Mouse (Mus musculus) frontal cortex, postnatal 25 days (tissue): Measurements from ENCODE around the gene Pcp4l1.
"Not testable (repeated sequence)": the region's sequence is repeated elsewhere in the genome, so short reads cannot be mapped to it uniquely, and the experiment has no call there.

Source experiments
- DNase-seq, 2 experiments: peaks; one replicate each; pipeline ENCODE4 v3.0.0; 2022; ENCODE audit warnings: low spot score in 2 of 2

The Pcp4l1 gene

DNA sequence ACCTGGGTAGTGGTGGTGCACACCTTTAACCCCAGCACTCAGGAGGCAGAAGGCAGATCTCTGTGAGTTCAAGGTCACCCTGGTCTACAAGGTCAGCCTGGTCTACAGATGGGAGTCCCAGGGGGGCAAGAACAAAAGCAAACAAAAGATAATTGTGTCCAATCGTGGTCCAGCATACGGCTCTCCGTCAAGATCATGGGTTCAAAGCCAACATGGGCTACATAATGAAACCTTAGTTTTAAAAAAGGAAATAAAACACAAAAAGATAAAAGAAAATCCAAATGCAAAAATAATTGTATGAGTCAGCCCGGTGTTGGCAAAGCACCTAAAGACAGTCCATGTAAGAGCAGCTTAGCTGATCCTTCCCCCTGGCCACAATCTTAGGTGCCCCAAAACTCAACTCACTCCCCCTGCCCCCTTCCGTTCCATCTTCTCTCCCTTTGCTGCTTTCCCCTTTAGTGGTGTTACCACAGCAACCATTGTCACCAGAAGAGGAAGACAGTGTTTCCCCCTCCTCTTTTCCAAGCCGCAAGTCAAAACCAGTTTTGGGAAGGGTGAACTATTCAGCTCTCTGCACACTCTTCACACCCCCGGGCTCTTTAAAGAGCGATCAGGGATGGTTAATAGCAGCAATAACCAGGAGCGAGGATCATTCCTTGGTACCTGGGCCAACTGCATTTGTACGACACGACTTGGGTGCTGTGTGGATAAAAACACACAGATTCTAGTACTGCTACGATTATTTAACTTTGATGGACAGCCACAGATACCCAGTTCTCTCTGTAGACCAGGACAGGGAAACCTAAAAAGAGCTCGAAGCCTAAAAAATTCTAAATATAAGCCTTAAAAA lies 8.0 kb downstream of the Pcp4l1 start:
- no peak for DNase-seq

DNA sequence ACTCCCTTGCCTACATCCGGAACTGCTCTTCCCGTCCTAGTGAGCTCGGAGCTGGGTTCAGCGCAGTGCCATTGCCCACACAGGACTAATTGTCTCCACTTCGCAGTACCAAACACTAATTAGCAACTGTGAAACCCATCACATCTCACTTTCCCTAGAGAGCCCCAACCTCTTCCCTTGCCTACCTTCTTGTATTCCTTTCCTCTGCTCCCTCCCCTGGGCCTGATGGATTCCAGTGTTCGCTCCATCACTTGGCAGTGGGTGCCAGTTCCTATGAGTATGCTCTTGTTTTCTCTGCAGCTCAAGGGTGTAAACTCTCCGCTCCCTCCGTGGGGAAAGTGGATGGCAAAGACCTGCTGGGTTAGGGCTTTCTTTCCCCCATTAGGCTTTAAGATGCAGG lies 10.4 kb downstream of the Pcp4l1 start:
- no peak for DNase-seq

DNA sequence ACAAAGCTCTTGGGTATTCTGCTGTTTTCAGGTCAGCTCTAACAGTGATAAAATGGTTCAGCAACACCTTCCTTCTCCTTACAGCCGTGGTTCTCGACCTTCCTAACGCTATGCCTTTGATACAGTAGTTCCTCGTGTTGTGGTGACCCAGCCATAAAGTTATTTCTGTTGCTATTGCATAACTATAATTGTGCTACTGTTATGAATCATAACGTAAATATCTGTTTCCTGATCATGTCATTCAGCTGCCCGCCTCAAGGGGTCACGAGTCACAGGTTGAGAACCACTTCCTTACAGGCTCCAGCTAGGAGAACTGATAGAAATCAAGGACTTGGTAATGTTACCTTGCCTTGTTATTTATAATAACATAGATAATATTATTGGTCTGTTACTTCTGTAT lies 11.8 kb downstream of the Pcp4l1 start:
- no peak for DNase-seq

DNA sequence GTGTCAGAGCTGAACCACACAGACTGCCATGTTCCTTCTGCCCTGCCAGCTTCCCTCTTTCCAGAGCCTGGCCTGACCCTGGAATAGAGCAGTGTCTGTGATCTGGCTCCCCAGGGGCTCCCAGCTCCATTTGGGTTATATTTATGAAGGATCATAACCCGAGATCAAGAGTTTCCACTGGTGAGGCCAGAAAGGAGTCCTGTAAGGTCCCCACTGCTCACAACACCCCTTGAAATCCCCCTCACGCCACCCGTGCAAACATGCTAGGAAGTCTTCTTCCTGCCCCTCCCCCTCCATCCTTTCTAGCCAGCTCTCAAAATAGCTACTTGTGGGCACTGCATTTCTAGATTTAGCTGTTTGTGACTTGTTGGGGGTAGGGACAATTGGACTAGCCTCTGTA lies 12.4 kb downstream of the Pcp4l1 start:
- DNase-seq = no peak

DNA sequence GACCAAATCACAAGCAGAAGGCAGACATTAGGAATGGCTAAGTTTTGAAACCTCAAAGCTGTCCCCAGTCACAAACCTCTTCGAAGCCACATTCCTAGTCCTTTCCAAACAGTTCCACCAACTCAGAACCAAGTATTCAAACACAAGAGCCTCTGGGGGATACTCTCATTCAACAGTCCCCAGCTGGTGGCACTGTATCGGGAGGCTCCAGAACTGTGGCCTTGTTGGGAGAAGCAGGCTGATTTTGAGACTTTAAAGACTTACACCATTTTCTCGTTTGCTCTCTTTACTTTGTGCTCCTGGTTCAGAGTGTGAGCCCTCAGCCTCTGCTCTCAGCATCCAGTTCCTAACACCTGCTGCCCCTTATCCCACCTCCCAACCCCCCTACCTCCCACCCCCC lies 13.0 kb downstream of the Pcp4l1 start:
- DNase-seq = no peak

DNA sequence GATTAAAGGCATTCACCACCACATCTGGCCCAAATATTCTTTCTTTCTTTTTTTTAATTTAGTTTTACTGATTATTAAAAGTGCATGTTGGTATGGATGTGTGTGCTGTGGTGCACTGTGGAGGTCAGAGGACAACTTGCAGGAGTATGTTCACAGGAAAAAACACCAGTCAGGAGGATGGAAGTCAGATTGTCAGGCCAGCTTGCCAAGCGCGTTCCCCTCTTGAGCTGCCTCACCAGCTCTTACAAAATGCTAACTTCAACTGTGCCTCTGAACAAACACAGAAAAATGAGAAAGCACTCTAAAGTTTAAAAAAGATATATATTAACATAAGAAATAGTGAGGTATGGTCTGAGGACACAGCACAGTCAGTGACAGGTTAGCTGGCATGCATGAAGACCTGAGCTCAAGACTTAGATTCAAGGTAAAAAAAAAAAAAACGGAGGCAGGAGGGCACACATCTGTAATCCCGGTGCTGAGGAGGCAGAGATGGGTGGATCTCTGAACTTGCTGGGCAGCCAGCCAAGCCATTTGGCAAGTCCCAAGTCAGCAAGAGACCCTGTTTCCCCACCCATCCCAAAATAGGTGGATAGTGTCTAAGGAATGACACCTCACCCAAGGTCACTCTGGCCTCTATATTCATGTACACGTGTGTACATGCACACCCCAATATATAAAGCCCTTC lies 16.4 kb downstream of the Pcp4l1 start:
- DNase-seq = no peak

DNA sequence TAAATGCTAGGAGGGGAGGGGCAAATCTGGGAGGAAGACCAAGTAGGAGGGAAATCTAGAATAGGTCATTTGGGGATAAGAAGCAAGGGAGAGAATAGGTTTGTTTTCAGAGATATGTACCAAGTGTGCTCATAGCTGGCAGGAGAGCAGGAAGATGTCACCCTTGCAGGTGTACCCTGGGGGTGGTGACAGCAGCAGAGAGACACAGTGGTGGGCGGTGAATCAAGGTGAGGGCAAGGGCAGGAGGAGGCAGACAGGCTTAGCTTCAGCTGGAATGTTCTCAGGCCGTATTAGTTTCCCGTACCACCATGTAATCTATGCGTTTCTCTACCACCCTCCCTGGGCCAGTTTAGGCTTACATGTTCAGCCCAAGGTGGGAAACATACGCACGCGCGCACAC lies 23.3 kb downstream of the Pcp4l1 start:
- DNase-seq = no peak

DNA sequence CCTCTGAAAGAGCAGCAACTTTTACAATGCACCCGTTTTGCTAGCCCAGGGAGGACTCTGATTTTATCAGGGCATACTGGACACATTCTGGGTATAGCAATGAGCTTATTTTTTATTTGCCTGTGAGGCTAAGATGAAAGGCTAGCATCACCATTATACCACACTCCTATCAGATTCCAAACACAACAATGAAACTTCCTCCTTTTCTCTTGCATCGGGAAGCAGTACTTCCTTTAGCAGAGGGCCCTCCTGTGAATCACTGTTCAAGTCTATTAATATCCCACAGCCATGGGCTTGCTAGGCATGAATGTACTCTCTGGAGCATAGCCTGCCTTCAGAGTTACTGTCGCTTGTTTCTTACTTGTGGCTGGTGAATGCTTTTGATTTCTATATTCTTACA lies 24.9 kb downstream of the Pcp4l1 start:
- no peak for DNase-seq

DNA sequence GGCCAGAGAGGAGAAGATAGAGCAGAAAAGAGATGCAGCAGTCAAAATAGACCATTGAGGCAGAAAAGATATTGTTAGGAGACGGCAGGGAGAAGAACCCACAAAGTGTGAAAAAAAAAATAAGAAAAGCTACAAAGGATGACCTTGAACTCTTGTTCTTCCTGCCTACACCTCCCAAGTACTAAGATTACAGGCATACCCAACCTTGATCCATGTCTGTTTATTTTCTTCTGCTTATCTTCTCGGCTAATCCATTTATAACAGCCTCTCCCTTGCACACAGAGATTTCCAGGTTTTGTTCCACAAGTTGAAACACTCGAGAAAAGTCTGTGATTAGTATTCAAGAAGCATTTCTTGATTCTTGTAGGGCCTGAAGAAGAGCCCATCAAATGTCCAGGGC lies 26.2 kb downstream of the Pcp4l1 start:
- no peak for DNase-seq

DNA sequence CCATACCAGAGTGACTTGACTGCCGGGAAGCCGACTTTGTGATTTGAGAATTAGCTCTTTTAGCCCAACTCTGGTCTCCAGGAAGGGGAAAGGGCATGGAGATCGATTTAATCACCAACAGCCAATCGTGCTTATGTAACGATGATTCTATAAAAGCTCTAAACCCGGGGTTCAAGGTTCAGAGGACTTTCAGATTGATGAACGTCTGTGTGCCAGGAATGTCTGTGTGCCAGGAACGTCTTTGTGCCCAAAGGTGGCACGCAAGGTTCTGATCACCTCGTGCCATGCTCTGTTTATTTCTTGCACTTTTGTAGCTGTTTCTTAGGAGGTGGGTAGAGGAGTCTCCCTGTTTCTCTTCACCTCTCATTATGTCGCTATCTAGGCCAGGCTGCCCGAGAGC lies 27.2 kb downstream of the Pcp4l1 start:
- DNase-seq = no peak

DNA sequence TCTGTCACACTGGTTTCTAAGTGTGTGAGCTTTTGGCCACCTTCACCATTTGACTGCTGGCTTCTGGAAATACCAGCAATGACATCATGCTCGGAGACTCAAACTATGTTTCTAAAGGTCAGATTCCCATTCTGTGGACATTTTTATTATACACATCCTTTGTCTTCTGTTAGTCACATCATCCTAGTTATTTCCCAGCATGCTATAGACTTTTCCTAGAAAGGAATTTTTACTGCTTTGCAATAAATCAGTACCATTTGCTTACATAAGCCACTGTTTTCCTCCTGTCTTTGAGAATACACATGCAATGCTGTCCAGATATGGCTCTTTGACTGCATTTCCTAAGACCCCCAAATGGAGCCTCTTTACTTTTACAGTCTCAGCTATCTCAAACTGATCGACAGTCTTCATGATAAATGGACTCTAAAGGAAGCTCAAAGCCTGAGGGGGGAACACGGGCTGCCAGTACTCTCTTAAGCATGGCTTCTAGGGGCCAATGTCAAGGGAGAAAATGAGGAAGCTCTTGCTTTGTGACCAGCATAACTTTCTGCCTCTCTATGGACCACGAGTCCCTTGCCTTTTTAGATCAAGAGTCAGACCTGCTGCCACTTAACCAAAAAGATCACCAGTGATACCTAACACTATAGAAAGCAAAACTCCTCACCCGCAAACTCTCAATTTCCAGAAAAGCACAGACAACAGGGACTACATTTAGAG lies 30.3 kb downstream of the Pcp4l1 start:
- no peak for DNase-seq

DNA sequence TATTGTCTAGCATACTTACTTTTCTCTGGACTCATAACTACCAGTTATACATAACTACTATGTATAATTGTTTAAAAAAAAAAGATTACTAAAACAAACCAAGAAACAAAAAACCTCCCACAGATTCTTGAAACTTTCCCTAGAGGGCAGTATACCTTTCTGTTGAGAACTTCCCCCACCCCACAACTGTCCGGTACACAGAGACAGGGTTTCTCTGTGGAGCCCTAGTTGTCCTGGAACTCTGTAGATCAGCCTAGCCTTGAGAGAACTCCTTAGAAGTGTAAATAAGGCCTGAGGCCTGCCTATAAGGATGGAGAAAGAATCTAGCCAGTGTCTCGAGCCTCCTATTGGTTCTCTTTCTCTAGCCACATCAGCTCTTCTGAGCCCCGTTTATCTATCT lies 31.8 kb downstream of the Pcp4l1 start:
- DNase-seq = no peak

DNA sequence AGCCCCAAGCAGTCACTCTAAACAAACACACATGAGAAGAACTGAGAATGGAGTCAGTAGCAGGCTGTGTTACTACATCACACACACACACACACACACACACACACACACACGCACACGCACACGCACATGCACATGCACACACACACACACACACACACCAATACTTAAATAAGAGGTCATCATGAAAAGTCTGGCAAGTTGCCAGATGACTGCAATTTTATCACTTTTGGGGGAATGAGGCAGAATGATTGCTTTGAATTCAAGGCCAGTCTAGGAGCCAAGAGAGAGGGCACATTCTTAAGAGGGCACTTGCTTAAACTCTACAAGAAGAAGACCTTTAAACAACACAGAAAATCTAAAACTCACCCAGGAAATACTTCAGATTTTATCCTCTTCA lies 33.5 kb downstream of the Pcp4l1 start:
- no peak for DNase-seq

DNA sequence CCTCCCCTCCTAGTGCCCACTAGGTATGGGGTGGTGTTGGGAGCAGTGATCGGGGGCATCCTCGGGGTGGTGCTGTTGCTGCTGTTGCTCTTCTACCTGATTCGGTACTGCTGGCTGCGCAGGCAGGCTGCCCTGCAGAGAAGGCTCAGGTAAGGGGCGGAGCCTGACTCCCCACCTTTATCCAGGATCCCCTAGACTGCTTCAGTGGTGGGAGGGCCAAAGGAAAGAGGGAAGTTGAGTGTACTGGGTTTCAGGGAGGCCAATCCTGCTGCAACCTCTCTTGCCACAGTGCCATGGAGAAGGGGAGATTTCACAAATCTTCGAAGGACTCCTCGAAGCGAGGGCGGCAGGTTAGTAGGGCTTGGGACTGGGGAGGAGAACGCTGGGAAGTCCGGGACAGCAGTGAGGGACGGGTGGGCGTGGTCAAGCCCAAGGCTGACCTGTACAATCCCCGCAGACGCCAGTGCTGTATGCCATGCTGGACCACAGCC lies 36.5 kb downstream of the Pcp4l1 start:
- no peak for DNase-seq

DNA sequence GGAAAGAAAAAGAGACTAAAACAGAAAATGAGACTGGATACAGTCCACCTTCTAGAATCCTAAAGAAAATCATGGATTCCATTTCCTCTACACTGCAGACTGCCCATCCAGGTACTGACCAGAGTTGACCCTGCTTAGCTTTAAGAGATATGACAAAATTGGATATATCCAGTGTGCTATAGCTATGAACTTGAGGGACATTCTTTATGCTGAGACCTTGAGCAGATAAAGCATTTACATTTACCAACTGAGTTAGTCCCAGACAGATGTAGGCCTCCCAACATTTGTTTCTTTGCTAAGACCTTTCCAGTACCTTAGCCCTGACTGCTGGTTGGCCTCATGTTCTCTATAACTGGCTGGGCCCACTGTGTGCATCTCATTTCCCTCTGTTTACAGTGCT lies 38.1 kb downstream of the Pcp4l1 start:
- DNase-seq = no peak

DNA sequence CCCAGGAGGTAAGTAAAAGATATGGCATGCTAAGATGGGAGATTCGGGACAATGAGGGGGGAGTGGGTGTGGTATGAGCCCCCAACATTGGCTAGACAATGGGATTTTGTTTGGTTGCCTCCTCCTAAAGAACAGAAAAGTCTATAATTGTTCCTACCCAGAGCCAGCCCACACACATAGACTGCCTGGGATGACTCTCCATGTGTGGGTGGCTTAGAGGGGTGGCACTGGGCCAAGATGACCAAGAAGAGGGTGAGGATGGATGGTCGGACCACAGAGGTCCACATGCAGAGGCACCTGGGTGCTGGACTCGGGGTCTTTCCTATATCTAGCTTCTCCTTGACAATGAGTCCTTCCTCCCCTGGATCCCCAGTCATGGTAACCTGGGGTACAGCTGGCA lies 39.4 kb downstream of the Pcp4l1 start:
- DNase-seq = no peak

DNA sequence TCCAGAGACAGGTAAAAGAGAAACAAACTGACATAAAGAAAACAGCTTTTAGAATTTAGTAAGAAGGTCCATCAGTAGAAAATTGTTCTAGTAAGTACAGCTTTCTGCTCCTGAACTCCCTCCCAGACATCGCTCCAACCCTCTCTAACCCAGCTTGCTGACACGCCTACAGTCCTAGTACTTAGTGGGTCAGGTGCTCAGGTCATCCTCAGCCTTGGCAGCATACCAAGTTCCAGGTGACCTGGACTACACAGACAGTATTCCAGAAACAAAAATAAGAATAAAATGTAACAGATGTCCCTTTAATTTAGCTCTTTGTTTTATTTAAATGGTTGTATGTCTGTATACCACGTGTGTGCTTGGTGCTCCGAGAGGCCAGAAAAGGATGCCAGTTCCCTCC lies 44.1 kb downstream of the Pcp4l1 start:
- no peak for DNase-seq

DNA sequence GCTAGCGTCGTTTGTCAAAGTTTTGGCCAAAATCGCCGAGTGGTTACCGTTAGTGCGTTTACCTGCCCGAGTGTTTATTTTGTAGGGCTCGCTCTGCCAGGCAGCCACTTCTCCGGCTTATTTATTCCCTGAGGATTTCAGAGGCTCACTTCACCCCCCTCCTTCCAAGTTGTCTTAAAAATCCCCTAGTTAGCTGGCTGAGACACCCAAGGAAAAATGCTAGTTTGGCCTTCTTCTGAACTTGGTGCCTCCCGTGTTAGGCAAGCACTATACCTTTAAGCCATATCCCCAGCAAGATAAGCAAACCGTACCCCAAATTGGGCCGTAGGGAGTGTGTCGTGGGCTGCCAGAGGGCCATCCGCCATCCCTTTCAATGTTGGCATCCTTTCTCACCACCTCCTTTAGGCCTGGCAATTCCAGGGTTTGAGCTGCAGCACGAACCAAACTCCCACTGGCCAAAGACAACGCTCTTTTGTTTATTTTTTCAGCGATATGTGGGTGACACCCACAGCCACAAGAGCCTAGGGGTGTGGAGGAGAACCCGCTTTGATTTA lies 45.2 kb downstream of the Pcp4l1 start:
- peak; percentile 23 to 27 for DNase-seq

DNA sequence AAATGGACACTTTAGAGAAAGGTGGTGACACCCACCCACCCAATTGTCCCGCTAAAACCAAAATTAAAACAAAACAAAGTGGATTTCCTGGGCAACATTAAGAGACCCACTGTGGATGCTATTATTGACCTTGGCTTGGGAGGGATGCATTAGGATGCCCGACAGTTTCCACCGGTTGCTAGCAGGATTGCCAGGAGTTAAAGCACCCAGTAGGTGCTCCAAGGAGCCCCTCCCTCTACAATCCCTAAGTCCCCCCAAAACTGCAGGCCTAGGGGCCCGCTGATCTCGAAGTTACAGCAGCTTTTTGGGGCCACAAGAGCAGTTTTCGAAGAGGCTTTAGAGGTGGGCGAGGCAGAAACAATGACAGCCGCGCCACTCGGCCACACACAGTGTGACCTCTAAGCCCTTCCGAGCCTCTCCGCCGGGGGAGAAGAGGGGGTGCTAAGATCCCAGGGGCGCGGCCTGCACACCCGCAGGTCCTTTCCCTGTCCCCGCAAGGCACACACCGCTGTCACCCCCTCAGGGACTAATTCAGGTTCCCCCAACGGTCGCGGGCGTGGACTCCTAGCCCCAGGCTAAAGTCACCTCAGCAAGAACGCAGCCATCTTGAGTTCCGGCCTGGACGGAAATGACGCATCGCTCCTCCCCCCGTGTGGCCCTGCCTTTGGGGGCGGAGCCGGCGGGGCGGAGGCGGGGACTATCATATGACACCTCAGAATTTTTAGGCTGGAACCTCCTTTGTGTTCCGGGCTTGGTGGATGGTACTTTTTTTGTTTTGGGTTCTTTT lies 45.9 kb downstream of the Pcp4l1 start, which contains the start of the genes Sdhc and Mpz:
Gene Sdhc, minus strand, starts transcription at position 630 of the 787 bp plus-strand sequence.
Gene Mpz, plus strand, starts transcription at position 738 of the 787 bp plus-strand sequence.
- peak; percentile 91 for DNase-seq

DNA sequence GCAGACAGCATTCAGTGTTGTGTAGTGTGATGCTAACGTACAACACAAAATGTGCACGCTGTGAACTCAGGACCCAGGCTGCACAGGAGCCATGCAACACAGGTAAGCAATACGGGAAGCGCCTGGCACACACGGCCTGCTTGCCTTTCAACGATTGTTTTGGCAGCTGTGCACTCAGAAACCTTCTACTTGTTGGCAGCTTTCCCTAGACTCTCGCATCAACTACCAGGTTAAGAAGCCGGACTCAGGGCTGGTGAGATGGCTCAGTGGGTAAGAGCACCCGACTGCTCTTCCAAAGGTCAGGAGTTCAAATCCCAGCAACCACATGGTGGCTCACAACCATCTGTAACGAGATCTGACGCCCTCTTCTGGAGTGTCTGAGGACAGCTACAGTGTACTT lies 53.1 kb downstream of the Pcp4l1 start:
- DNase-seq = not testable (repeated sequence)

DNA sequence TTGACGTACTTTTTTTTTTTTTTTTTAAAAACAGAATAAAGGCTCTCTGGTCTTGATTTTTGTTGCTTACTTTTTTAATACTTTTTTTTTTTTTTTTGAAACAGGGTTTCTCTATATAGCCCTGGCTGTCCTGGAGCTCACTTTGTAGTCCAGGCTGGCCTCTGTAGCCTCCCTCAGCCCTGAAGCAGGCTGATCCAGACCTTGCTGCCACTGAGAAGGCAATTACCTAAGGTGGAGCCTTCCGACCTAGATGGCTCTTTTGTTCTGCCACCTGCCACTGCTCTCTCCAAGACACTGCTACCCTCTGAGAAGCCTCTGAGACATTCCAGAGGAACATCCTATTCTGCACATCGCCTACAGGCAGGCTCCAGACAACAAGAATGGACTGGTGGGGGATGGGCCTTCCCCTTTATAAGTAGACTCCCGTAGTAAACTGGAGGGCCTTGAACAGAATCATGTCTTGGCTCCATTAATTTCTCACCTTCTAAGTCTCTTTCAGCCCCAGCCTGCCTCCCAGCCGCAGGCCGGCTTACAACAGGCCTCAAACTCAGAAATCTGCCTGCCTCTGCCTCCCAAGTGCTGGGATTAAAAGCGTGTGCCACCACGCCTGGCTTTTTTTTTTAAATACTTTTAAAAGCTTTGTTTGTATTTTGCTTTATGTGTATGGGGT lies 58.4 kb downstream of the Pcp4l1 start:
- not testable (repeated sequence) for DNase-seq
